Mouse (Mus musculus): ENCODE results near the gene Ank2. TPM values are rescaled to one million over a fixed set of nuclear protein-coding genes. Genes with fewer than 3 reads are reported as not detected.

Ank2 gene
- total and polyA plus RNA-seq, 3 experiments = 18.9 to 95.5 (median 57.8) TPM

- no peak for TF ChIP-seq CTCF (IDR thresholded peaks at IDR 0.05; ENCODE audit: low read depth, low read length)
- TF ChIP-seq POLR2AphosphoS5 (IDR thresholded peaks at IDR 0.05; ENCODE audit: insufficient replicate concordance, low read depth, low read length) = no peak
- no peak for TF ChIP-seq TAL1 (conservative IDR thresholded peaks at IDR 0.05; ENCODE audit: low read depth, low read length)
- no peak for TF ChIP-seq GATA1 (IDR thresholded peaks at IDR 0.05; ENCODE audit: borderline replicate concordance, low read length)
- no peak for TF ChIP-seq GATA2 (IDR thresholded peaks at IDR 0.05; ENCODE audit: borderline replicate concordance, low read depth, low read length)
- Histone ChIP-seq H3K36me3 (replicated peaks) (peaks cover 45% of the 10 kb centered on the region), H3K27me3 (ENCODE audit: insufficient read depth, low read length) (no peaks in the 10 kb centered on the region), H3K9me3 (replicated peaks) (no peaks in the 10 kb centered on the region), H3K4me1 (ENCODE audit: insufficient read depth, low read depth, low read length) (peaks cover 13% of the 10 kb centered on the region), H3K4me3 (ENCODE audit: low read depth, low read length) (no peak overlapping the region)
- DNase-seq (ENCODE audit: low spot score) (no peak), ATAC-seq (ENCODE audit: extremely low read depth, insufficient number of reproducible peaks, low FRiP score, poor library complexity, severe bottlenecking) (no peak)
These were observed 494.1 kb downstream of the Ank2 start for GRCm38 (mm10) chr3:127004860-127005633.

- Histone ChIP-seq H3K4me3 (ENCODE audit: low read depth, low read length) (no peak overlapping the region), H3K4me1 (ENCODE audit: insufficient read depth, low read depth, low read length) (peaks cover 13% of the 10 kb centered on the region), H3K9me3 (replicated peaks) (no peaks in the 10 kb centered on the region), H3K36me3 (replicated peaks) (peaks cover 44% of the 10 kb centered on the region), H3K27me3 (ENCODE audit: insufficient read depth, low read length) (no peaks in the 10 kb centered on the region)
- no peak for ATAC-seq (ENCODE audit: extremely low read depth, insufficient number of reproducible peaks, low FRiP score, poor library complexity, severe bottlenecking)
- no peak for TF ChIP-seq GATA1 (IDR thresholded peaks at IDR 0.05; ENCODE audit: borderline replicate concordance, low read length)
- no peak for TF ChIP-seq GATA2 (IDR thresholded peaks at IDR 0.05; ENCODE audit: borderline replicate concordance, low read depth, low read length)
- no peak for TF ChIP-seq TAL1 (conservative IDR thresholded peaks at IDR 0.05; ENCODE audit: low read depth, low read length)
- no peak for TF ChIP-seq POLR2AphosphoS5 (IDR thresholded peaks at IDR 0.05; ENCODE audit: insufficient replicate concordance, low read depth, low read length)
- TF ChIP-seq CTCF (IDR thresholded peaks at IDR 0.05; ENCODE audit: low read depth, low read length) = no peak
- no peak for DNase-seq (ENCODE audit: low spot score)
These were observed 495.2 kb downstream of the Ank2 start for GRCm38 (mm10) chr3:127003946-127004345.

- peaks cover 10% of the 10 kb centered on the region for H3K4me1 ChIP-seq (ENCODE audit: insufficient read depth, low read depth, low read length)
- no peak for ATAC-seq (ENCODE audit: extremely low read depth, insufficient number of reproducible peaks, low FRiP score, poor library complexity, severe bottlenecking)
- H3K4me3 ChIP-seq (ENCODE audit: low read depth, low read length) = no peak overlapping the region
- H3K9me3 ChIP-seq (replicated peaks) = no peaks in the 10 kb centered on the region
- peaks cover 44% of the 10 kb centered on the region for H3K36me3 ChIP-seq (replicated peaks)
- no peaks in the 10 kb centered on the region for H3K27me3 ChIP-seq (ENCODE audit: insufficient read depth, low read length)
- TF ChIP-seq CTCF (IDR thresholded peaks at IDR 0.05; ENCODE audit: low read depth, low read length) (no peak), GATA2 (IDR thresholded peaks at IDR 0.05; ENCODE audit: borderline replicate concordance, low read depth, low read length) (no peak), TAL1 (conservative IDR thresholded peaks at IDR 0.05; ENCODE audit: low read depth, low read length) (no peak), POLR2AphosphoS5 (IDR thresholded peaks at IDR 0.05; ENCODE audit: insufficient replicate concordance, low read depth, low read length) (no peak), GATA1 (IDR thresholded peaks at IDR 0.05; ENCODE audit: borderline replicate concordance, low read length) (no peak)
- DNase-seq (ENCODE audit: low spot score) = no peak
These were observed 500.4 kb downstream of the Ank2 start for GRCm38 (mm10) chr3:126998742-126999112.

- Histone ChIP-seq H3K27me3 (ENCODE audit: insufficient read depth, low read length) (no peaks in the 10 kb centered on the region), H3K9me3 (replicated peaks) (no peaks in the 10 kb centered on the region), H3K36me3 (replicated peaks) (peaks cover 41% of the 10 kb centered on the region), H3K4me1 (ENCODE audit: insufficient read depth, low read depth, low read length) (peaks cover 7% of the 10 kb centered on the region), H3K4me3 (ENCODE audit: low read depth, low read length) (no peak overlapping the region)
- DNase-seq (ENCODE audit: low spot score) (no peak), ATAC-seq (ENCODE audit: extremely low read depth, insufficient number of reproducible peaks, low FRiP score, poor library complexity, severe bottlenecking) (no peak)
- no peak for TF ChIP-seq GATA1 (IDR thresholded peaks at IDR 0.05; ENCODE audit: borderline replicate concordance, low read length)
- TF ChIP-seq TAL1 (conservative IDR thresholded peaks at IDR 0.05; ENCODE audit: low read depth, low read length) = no peak
- TF ChIP-seq CTCF (IDR thresholded peaks at IDR 0.05; ENCODE audit: low read depth, low read length) = no peak
- no peak for TF ChIP-seq GATA2 (IDR thresholded peaks at IDR 0.05; ENCODE audit: borderline replicate concordance, low read depth, low read length)
- TF ChIP-seq POLR2AphosphoS5 (IDR thresholded peaks at IDR 0.05; ENCODE audit: insufficient replicate concordance, low read depth, low read length) = no peak
These were observed 501.0 kb downstream of the Ank2 start for GRCm38 (mm10) chr3:126998008-126998741.

- Histone ChIP-seq H3K36me3 (replicated peaks) (peaks cover 36% of the 10 kb centered on the region), H3K4me1 (ENCODE audit: insufficient read depth, low read depth, low read length) (peaks cover 2% of the 10 kb centered on the region), H3K9me3 (replicated peaks) (no peaks in the 10 kb centered on the region), H3K27me3 (ENCODE audit: insufficient read depth, low read length) (no peaks in the 10 kb centered on the region), H3K4me3 (ENCODE audit: low read depth, low read length) (no peak overlapping the region)
- DNase-seq (ENCODE audit: low spot score) (no peak), ATAC-seq (ENCODE audit: extremely low read depth, insufficient number of reproducible peaks, low FRiP score, poor library complexity, severe bottlenecking) (no peak)
- TF ChIP-seq POLR2AphosphoS5 (IDR thresholded peaks at IDR 0.05; ENCODE audit: insufficient replicate concordance, low read depth, low read length) = no peak
- no peak for TF ChIP-seq GATA1 (IDR thresholded peaks at IDR 0.05; ENCODE audit: borderline replicate concordance, low read length)
- TF ChIP-seq TAL1 (conservative IDR thresholded peaks at IDR 0.05; ENCODE audit: low read depth, low read length) = no peak
- TF ChIP-seq CTCF (IDR thresholded peaks at IDR 0.05; ENCODE audit: low read depth, low read length) = no peak
- TF ChIP-seq GATA2 (IDR thresholded peaks at IDR 0.05; ENCODE audit: borderline replicate concordance, low read depth, low read length) = no peak
These were observed 501.7 kb downstream of the Ank2 start for GRCm38 (mm10) chr3:126997391-126998007.

- Histone ChIP-seq H3K4me3 (ENCODE audit: low read depth, low read length) (no peak overlapping the region), H3K4me1 (ENCODE audit: insufficient read depth, low read depth, low read length) (peaks cover under 1% of the 10 kb centered on the region; the same call in 1 of the 2 replicates), H3K9me3 (replicated peaks) (no peaks in the 10 kb centered on the region), H3K27me3 (ENCODE audit: insufficient read depth, low read length) (no peaks in the 10 kb centered on the region), H3K36me3 (replicated peaks) (peaks cover 31% of the 10 kb centered on the region)
- TF ChIP-seq GATA1 (IDR thresholded peaks at IDR 0.05; ENCODE audit: borderline replicate concordance, low read length) (no peak), GATA2 (IDR thresholded peaks at IDR 0.05; ENCODE audit: borderline replicate concordance, low read depth, low read length) (no peak), CTCF (IDR thresholded peaks at IDR 0.05; ENCODE audit: low read depth, low read length) (no peak), POLR2AphosphoS5 (IDR thresholded peaks at IDR 0.05; ENCODE audit: insufficient replicate concordance, low read depth, low read length) (no peak), TAL1 (conservative IDR thresholded peaks at IDR 0.05; ENCODE audit: low read depth, low read length) (no peak)
- DNase-seq (ENCODE audit: low spot score) = no peak
- ATAC-seq (ENCODE audit: extremely low read depth, insufficient number of reproducible peaks, low FRiP score, poor library complexity, severe bottlenecking) = peak; percentile 66
These were observed 502.4 kb downstream of the Ank2 start for GRCm38 (mm10) chr3:126996721-126997120.

Measured in G1E (cell line).